Mouse (Mus musculus) spleen, adult 2 months (tissue): Measurements from ENCODE around the gene Slmap.

Experiments used
- CTCF ChIP-seq: fragments of 200-500 bp; IDR thresholded peaks from 2 replicates; pipeline ENCODE4 v1.5.1; 2011; ENCODE audit warnings: mild to moderate bottlenecking, inconsistent platforms; ENCODE audit not compliant: insufficient read depth, insufficient read length, insufficient replicate concordance; ENCODE audit errors: extremely low read depth
- POLR2A ChIP-seq: fragments of 200-500 bp; IDR thresholded peaks from 2 replicates; pipeline ENCODE4 v1.6.1; 2011; ENCODE audit warnings: low read depth, low read length, inconsistent platforms

- TF ChIP-seq CTCF (no peak), POLR2A (no peak)
Measured at GRCm38 (mm10) chr14:26517843-26518242, 16.9 kb downstream of the Slmap start.
